Mouse (Mus musculus) right cerebral cortex, adult 2 months (tissue): ENCODE results near the gene Hoxb2.

Experiments used
- DNase-seq, 2 experiments: peaks; one replicate each; pipeline ENCODE4 v3.0.0; 2021 to 2022; ENCODE audit warnings: low spot score in 2 of 2

Hoxb2 gene

DNA sequence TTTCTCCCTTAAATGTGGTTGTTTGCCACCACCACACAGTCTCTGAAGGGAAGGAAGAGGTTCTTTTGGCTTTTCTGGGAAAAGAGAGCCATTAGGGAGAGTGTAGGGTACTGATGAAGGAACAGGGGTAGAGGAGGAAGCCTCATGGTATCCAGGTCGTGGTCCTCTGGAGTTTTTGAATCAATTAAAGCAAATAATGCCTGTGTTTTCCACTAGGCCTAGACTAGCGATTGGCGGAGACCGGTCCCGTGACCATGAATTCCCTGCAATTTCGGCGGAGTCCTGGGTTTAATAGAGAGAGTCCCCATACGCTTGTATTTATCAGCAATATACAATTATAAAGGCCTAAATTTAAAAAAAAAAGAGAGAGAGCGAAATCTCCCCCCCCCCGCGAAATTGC is 987 bp downstream of the Hoxb2 start:
- DNase-seq, result no peak

DNA sequence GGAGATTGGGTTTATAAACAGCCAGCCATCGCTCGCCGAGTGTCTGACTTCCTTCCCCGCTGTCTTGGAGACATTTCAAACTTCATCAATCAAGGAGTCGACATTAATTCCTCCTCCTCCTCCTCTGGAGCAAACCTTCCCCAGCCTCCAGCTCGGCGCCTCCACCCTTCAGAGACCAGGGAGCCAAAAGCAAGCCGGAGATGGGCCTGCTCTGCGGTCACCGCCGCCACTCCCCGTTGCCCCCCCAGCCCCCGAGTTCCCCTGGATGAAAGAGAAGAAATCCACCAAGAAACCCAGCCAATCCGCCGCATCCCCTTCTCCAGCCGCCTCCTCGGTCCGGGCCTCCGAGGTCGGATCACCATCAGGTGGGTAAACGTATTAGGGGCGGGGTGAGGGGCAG is 1.5 kb downstream of the Hoxb2 start:
- DNase-seq, result no peak

GRCm38 (mm10) chr11:96352691-96353521 is 2.6 kb downstream of the Hoxb2 start:
- DNase-seq, result no peak

GRCm38 (mm10) chr11:96353522-96353841 is 3.2 kb downstream of the Hoxb2 start:
- no peak for DNase-seq

- no peak for DNase-seq
These were observed 3.6 kb downstream of the Hoxb2 start for GRCm38 (mm10) chr11:96353939-96354338.

DNA sequence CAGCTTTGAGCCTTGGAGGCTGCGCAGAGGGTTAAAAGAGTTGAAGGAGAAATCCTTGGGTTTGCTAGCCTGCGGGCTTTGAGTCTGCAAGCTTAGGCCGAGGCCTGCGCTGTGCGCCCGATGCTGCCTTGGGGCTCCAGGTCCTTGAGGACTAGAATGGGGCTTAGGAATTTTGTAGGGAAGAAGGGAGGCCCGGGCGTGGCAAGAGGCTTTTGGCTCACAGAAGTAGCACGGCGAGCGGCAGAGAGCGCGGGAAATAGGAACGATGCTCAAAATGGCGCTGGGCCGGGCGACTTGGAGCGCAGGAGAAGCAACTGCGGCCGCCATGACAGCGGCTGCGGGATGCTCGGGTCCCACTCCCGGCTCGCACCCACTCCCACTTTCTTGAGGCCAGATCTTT is 4.1 kb downstream of the Hoxb2 start:
- DNase-seq, result no peak

GRCm38 (mm10) chr11:96354801-96355311 is 4.5 kb downstream of the Hoxb2 start:
- no peak for DNase-seq

DNA sequence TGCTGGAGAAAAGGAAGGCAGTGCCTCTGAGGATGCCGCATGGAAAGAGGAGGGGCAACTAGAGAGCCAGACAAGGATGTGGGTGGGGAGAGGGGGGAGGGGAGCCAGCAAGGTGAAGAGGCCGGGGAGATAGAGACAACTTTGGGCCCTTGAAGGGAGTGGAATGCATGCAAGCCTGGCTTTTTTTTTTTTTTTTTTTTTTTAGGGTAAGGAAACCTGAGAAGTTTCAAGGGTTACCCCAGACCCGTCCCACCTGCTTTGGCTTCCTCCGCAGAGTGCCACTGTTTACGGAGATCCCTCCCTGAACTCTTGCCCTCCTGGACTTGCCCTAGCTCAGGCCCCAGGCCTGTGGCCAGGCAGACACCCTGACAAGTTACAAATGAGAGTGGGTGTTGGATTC is 13.5 kb downstream of the Hoxb2 start:
- no peak for DNase-seq

- no peak for DNase-seq
These were observed 15.2 kb downstream of the Hoxb2 start, which contains the start of gene Hoxb1 for GRCm38 (mm10) chr11:96365441-96366091. TSS of gene Hoxb1 (plus strand) at chr11:96365752.

DNA sequence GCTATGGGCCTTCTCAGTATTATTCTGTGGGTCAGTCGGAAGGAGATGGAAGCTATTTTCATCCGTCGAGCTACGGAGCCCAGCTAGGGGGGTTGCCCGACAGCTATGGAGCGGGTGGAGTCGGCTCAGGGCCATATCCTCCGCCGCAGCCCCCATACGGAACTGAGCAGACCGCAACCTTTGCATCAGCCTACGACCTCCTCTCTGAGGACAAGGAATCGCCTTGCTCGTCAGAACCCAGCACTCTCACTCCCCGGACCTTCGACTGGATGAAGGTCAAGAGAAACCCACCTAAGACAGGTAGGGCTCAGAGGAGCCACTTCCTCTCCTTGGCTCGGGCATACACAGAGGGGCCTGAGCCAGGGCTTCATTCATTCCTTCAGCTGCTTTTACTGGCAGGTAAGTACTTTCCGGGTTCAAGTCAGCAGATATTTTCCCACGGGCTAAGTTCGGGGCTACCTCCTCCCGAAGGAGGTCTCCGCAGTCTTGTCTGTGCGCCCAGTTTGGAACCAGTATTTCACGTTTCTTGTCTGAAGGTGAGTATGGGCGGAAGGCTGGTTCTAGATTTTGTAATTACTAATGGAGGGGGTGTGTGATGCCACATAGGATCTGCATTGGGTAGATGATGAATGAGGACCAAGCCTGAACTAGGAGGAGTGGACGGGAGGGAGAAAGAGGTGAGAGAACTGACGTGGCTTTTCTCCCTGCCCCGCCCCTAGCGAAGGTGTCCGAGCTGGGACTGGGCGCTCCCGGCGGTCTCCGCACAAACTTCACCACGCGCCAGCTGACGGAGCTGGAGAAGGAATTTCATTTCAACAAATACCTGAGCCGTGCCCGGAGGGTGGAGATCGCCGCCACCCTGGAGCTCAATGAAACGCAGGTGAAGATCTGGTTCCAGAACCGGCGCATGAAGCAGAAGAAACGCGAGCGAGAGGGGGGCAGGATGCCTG is 16.0 kb downstream of the Hoxb2 start:
- no peak for DNase-seq

DNA sequence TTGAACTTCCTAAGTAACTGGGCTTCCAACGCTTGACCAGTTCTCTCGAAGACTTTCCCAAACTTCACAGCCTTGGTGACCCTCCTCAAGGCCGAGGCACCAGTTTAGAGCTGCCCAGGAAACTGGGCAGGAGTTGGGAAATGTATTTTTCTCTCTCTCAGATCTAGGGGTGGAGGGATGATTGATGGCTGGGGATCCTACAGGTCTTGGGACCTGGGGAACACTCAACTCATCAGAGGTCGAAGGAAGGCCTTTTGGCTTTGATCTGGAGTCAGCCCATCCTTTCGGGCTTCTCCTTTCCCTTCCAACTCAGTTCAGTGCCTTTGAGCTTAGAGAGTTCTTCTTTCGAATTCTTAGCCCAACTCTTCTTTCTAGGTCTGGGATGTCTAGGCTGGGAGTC is 16.8 kb downstream of the Hoxb2 start:
- no peak for DNase-seq

GRCm38 (mm10) chr11:96368686-96369085 is 18.4 kb downstream of the Hoxb2 start:
- no peak for DNase-seq

GRCm38 (mm10) chr11:96369140-96369539 is 18.8 kb downstream of the Hoxb2 start:
- DNase-seq, result no peak

DNA sequence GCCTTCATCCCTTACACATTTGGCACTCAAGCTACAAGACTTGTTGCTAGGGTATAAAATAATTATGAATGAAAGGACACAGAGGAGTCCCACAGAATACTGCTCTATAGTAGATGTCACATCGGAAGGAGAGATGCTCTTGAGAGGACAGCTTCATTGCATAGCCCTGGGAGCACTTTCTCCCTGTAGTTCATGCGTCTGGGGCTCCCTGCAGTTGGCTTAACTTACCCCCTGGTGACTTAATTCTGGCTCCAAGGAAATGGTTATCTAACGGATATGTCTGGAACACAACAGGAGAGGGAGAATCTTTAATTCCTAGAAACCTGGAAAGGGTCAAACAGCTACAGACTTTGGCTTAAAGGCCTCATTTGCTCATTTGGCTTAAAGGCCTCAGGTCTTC is 21.4 kb downstream of the Hoxb2 start:
- no peak for DNase-seq

DNA sequence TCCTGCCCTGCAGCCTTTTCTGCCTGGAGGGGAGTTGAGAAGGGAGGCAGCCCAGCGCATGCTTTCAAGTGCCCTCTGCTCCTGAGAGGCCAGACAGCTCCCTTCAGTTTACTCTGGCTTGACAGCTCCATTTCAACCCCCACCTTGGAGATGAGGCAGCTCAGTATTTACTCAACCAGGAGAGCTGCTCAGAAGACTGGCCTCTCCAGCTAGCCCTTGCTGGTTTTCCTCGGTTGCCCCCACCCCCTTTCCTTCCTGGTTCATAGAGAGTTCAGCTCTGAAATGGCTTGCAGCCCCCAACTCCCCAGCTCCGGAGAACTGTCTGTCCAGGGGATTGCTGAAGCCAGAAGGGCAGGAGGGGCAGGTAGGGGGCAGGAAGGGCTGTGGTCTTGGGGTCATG is 22.2 kb downstream of the Hoxb2 start:
- DNase-seq, result no peak

- DNase-seq, result no peak
These were observed 24.5 kb downstream of the Hoxb2 start for GRCm38 (mm10) chr11:96374810-96375209.

DNA sequence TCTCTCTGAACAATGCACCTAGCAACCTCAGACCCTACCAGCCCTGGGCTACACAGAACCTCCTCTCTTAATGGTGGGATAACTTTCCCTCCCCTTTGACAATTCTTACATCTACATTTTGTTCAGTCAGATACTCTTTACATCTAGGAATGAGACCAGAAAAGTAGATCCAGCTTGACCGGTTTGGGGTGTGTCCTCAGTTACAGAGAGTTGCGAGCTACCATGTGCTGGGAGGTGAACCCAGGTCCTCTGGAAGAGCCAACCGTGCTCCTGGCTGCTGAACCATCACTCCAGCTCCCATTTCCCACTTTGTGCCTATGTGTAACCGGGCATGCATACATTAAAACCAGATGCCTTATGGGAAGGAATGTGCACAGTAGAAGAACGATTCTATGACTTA is 33.1 kb downstream of the Hoxb2 start:
- DNase-seq, result no peak

- DNase-seq, result no peak
These were observed 37.3 kb downstream of the Hoxb2 start for GRCm38 (mm10) chr11:96387635-96388034.

- no peak for DNase-seq
These were observed 46.7 kb downstream of the Hoxb2 start for GRCm38 (mm10) chr11:96396772-96397626.

- no peak for DNase-seq
These were observed 47.5 kb downstream of the Hoxb2 start for GRCm38 (mm10) chr11:96397806-96398335.

- no peak for DNase-seq
These were observed 49.6 kb downstream of the Hoxb2 start for GRCm38 (mm10) chr11:96399923-96400322.
